Mouse (Mus musculus): ENCODE measurements around the gene Adam22.

The Adam22 gene

DNA sequence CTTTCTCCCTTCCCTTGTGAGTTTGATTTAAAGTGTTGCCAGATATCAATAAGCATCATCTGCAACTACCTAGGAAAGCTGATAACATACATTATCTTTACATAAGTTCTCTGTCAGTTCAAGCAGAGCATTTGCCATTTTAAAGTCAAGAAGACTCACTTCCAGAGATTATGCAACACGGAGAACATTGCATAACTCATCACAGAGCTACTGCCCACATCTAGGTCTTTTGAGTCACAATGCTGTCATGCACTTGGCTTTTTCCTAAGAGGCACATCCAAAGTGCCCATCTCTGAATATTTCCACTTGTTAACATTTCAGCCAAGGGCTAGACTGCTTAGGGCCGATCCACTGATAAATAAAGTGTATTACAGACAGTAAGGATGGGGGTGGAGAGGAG is 55.6 kb downstream of the Adam22 start:
- no peak for DNase-seq

DNA sequence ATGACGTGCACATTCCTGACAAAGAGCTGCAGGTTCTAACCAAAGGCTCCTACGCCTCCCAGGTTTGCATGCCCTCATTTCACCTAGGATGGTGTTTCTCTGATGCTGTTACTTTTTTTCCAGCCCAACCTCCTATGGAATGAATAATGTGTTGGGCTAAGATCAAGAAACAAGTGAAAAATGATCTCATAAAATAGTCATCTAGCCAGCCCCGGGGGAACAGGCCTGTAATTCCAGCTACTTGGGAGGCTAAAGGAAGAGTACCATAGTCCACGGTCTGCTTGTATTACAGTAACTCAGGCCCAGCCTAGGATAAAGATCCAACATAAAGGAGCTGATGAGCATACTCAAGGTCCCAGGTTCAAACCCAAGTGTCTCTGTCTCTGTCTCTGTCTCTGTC is 57.1 kb downstream of the Adam22 start:
- no peak for DNase-seq

DNA sequence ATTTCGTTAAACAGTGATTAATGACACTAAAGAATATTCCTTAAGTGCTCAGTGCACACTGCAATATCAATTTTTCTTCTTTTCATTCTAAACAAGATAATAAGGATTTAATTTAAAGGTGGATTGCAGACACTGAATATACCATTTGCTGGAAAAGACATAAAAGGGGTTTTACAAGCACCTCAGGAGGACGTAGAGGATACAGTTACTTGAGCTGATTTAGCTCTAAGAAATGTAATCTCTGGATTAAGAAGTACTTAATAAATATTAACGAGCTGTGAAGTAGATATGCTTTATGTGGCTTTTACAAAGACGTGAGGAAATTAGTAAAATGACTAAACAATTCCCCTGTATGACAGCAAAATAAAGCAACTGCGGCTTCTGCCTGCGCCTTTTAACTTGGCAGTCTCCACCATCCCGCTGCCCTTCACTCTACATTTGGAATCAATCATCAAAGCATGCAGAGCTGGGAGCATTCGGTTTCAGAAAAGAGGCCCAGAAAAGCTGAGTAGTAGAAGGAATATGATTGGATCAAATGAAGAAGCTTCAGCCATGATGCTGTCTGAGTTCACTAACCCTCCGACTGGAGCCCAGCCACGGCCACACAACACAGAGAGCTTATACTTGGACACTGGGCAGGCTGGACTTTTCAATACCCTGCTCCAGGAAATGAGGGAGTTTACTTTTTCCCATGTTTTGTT is 70.1 kb downstream of the Adam22 start:
- DNase-seq: no peak

- no peak for DNase-seq
Observed at GRCm38 (mm10) chr5:8293287-8293686, 74.7 kb downstream of the Adam22 start.

- DNase-seq: no peak
Observed at GRCm38 (mm10) chr5:8291496-8291895, 76.5 kb downstream of the Adam22 start.

- DNase-seq: no peak
Observed at GRCm38 (mm10) chr5:8289678-8290614, 78.0 kb downstream of the Adam22 start.

DNA sequence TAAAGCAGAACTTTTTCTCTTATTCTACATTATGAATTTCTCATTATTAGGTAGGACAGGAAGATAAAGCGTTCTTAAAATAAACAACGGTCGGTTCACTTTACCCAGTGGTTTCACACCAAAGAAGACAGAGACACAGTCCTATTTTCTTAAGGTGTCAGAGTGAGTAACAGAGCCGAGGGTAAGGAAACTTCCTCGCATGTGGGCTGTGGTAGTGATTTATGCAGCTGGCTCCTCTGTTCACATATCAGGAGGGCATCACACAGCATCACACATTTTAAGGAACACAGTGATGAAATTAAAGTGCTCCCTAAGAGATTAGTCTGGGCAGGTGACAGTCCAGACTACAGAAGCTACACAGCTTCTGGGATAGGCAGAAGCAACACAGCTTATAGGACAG is 83.8 kb downstream of the Adam22 start:
- no peak for DNase-seq

DNA sequence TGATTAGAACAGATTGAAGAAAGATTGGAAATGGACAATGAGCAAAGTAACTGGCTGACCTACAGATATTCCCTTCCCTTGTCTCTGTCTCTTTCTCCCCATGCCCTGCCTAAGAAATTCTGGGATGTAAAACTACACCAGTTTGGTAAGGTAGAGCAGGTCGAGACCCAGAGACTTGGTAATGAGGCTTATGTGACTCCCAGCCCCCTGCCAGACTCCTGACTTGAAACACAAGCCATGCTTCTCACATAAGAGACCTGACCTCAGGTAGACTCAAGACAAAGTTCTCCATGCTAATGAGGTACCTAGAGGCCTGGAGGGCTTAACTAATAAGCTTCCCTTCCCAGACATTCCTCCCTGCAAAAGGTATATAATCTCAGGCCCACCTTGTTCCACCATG is 91.8 kb downstream of the Adam22 start:
- no peak for DNase-seq

GRCm38 (mm10) chr5:8257366-8257765 is 110.6 kb downstream of the Adam22 start:
- no peak for DNase-seq

GRCm38 (mm10) chr5:8256487-8256886 is 111.5 kb downstream of the Adam22 start:
- DNase-seq: no peak

- DNase-seq: no peak
Observed at GRCm38 (mm10) chr5:8244696-8245095, 123.3 kb downstream of the Adam22 start.

GRCm38 (mm10) chr5:8243064-8243615 is 124.8 kb downstream of the Adam22 start:
- peak; percentile 35 for DNase-seq

- DNase-seq: peak; percentile 54
Observed at GRCm38 (mm10) chr5:8242660-8243059, 125.3 kb downstream of the Adam22 start.

- no peak for DNase-seq
Observed at GRCm38 (mm10) chr5:8227073-8227472, 140.9 kb downstream of the Adam22 start.

DNA sequence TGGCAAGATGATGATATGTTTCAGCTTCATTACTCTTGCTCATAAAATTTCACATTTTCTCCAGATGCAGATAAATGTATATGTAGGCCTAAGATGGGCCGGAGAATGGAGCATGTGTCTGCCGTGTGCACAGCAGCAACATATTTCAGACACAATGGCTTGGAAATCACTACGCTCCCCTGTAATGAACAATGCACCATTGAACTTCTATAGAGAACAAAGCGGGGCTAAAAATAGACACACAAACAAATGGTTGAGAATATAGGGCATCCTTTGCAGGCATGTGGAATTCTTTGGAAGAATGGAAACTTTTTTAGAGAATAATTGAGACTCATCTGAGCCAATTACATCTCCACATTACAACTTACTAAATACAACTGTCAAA is 143.6 kb downstream of the Adam22 start:
- no peak for DNase-seq

- peak; percentile 62 for DNase-seq
Observed at GRCm38 (mm10) chr5:8223597-8224320, 144.2 kb downstream of the Adam22 start.

DNA sequence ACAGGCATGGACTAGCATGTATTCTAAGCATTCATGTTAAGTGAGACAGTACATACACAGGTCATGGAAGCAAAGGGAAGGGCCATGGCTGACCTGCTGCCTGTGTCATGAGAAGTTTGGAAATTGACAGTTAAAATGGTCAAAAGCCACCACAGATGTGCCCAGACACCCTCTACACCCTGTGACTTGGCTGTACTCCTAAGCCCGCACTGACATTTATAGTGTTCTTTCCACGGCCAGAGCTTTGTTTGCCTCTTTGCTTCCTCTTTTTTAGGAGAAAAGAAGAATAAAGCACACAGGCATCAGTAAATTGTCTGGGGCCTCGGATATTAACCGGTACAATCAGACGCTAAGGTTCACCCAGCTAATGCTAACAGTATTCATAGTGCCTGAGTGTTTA is 146.3 kb downstream of the Adam22 start:
- no peak for DNase-seq

GRCm38 (mm10) chr5:8215841-8216240 is 152.1 kb downstream of the Adam22 start:
- no peak for DNase-seq

DNA sequence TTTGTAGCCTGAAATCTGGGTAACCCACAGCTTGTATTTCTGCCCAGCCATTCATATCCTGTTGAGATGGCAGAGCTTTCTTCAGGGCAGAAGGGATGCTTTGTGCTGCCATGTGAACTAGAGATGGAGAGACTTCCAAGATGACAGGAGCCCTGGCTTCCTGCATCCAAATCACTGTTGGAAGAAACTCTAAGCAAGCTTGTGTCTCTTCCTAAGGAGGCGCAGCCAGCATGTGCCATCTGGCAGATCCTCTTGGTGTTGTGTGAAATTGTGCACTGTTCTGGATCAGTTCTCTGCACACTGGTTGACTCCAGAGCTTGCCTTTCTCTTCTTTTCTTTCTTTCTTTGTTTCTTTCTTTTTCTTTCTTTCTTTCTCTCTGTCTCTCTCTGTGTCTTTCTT is 183.0 kb downstream of the Adam22 start:
- DNase-seq: peak; percentile 47

- no peak for DNase-seq
Observed at GRCm38 (mm10) chr5:8180646-8181045, 187.3 kb downstream of the Adam22 start.

- DNase-seq: no peak
Observed at GRCm38 (mm10) chr5:8178111-8178510, 189.8 kb downstream of the Adam22 start.

DNA sequence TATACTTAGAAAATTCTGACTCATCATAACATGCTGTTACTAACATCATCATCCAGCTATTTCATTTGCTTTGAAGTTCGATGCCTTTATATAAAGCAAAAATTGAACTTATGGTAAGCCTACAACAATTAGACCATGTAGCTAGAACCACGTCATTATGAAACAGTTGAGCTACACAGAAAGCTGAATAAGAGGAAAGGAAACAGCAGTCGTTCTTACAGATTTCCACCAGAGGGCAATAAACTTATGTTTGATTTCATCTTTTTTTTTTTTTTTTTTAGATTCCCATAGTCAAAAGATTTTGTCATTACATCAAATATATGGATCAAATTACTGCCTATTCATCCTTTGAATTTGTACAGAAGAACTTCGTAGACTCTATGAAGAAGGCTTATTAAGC is 203.2 kb downstream of the Adam22 start:
- no peak for DNase-seq

GRCm38 (mm10) chr5:8151645-8152044 is 216.3 kb downstream of the Adam22 start:
- DNase-seq: no peak
